Mouse (Mus musculus) forebrain, embryonic 16.5 days (tissue): Measurements from ENCODE around the gene Chpf2. TPM values are rescaled to one million over a fixed set of nuclear protein-coding genes. Genes with fewer than 3 reads are reported as not detected.

ENCODE experiments used
- ATAC-seq: fragments of 200-750 bp; cut with Nextera tagmentation; 2 replicates; pipeline ENCODE4 v1.8.0; 2017; ENCODE audit warnings: mild to moderate bottlenecking, moderate library complexity
- H3K27ac ChIP-seq: fragments of 300-500 bp; sonication (generic); 2 replicates; pipeline ENCODE4 v1.5.1; 2014; ENCODE audit warnings: low read length, control low read depth
- H3K27me3 ChIP-seq: fragments of 300-500 bp; sonication (generic); replicated peaks from 2 replicates; pipeline ENCODE4 v1.6.1; 2014; ENCODE audit warnings: low read length; ENCODE audit not compliant: control insufficient read depth, insufficient read depth
- H3K36me3 ChIP-seq: fragments of 300-500 bp; sonication (generic); 2 replicates; pipeline ENCODE4 v1.6.1; 2014; ENCODE audit not compliant: control insufficient read depth, insufficient read depth
- H3K4me1 ChIP-seq: fragments of 300-500 bp; sonication (generic); replicated peaks from 2 replicates; pipeline ENCODE4 v1.6.1; 2014; ENCODE audit warnings: low read length; ENCODE audit not compliant: control insufficient read depth, insufficient read depth
- H3K4me2 ChIP-seq: fragments of 300-500 bp; sonication (generic); 2 replicates; pipeline ENCODE4 v1.6.1; 2014; ENCODE audit warnings: mild to moderate bottlenecking, low read length, control low read depth
- H3K4me3 ChIP-seq: fragments of 300-500 bp; sonication (generic); replicated peaks from 2 replicates; pipeline ENCODE4 v1.5.1; 2014; ENCODE audit warnings: mild to moderate bottlenecking, low read length, control low read depth
- H3K9ac ChIP-seq: fragments of 300-500 bp; sonication (generic); replicated peaks from 2 replicates; pipeline ENCODE4 v1.6.1; 2014; ENCODE audit warnings: low read depth, low read length, control low read depth
- H3K9me3 ChIP-seq: fragments of 300-500 bp; sonication (generic); 2 replicates; pipeline ENCODE4 v1.6.1; 2016; ENCODE audit warnings: low read length; ENCODE audit not compliant: control insufficient read depth
- WGBS: fragments of 180-500 bp; shearing (Covaris S2); extraction: QIAGEN DNeasy Blood & Tissue Kit; methylation state at CpG from one replicate; pipeline ENCODE4 v1.1.7; 2014; 5-methylcytosine and 5-hydroxymethylcytosine counted together
- polyA plus RNA-seq: library from polyadenylated mRNA; unstranded; fragments of >200 nt; fragmentation: Nextera tagmentation; extraction: Ambion mirVana; gene quantifications from 2 replicates; pipeline ENCODE4 v1.2.1, GENCODE M21; 2015

Chpf2 gene
- polyA plus RNA-seq, 1 experiment from 2014 or later, result 20.5 TPM

GRCm38 (mm10) chr5:24611366-24612301 lies 25.1 kb downstream of the Chpf2 start:
- no peaks in the 10 kb centered on the region for H3K36me3 ChIP-seq
- 18% methylated on average over 7 of the region's 7 CpGs for WGBS
- H3K4me1 ChIP-seq, result peaks cover 22% of the 10 kb centered on the region
- H3K9me3 ChIP-seq, result no peaks in the 10 kb centered on the region
- H3K4me2 ChIP-seq, result no peak overlapping the region
- no peak overlapping the region for H3K4me3 ChIP-seq
- peak overlapping the region; percentile 34 for H3K27ac ChIP-seq
- peak; percentile 88 for ATAC-seq
- H3K27me3 ChIP-seq, result no peaks in the 10 kb centered on the region
- H3K9ac ChIP-seq, result no peak overlapping the region

DNA sequence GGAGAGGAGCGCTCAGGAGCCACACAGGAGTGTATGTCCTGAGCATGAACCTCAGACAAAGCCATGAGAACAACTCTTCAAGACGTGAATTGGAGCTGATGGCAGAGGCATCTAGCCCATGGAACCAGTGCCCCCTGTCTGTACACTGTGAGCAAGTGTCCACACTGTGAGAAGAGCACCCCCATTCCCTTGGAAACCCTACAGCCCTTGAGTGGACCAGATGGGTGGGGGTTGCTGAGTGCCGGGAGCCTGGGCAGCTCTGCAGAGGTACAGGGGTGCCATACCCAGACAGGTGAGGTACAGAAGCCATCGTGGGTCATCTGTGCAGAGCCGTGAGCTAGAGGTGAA lies 25.7 kb downstream of the Chpf2 start:
- Histone ChIP-seq H3K4me1 (peaks cover 16% of the 10 kb centered on the region), H3K27ac (peak overlapping the region; percentile 34), H3K36me3 (no peaks in the 10 kb centered on the region), H3K9me3 (no peaks in the 10 kb centered on the region), H3K27me3 (no peaks in the 10 kb centered on the region), H3K4me2 (no peak overlapping the region), H3K4me3 (no peak overlapping the region), H3K9ac (no peak overlapping the region)
- no peak; the same call in 1 of the 2 replicates for ATAC-seq
- 53% methylated on average over 5 of the region's 5 CpGs for WGBS

DNA sequence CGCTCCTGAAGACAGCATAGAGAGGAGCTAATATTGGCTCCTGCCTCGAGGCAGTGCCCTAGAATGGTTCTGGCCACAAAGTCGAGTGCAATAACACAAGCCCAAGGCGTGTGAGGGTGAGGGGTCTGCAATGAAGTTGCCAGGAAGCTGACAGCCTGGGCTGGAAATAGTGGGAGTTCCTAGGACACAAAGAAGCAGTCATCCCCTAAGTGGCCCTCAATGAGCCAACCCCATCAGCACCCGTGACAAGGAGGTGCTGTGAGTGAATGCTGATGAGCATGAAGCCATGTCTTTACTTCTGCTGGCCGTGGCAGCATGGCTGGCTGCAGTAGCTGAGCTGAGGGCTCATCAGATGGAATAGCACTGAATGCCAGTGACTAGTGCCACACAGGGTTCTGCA lies 28.6 kb downstream of the Chpf2 start:
- Histone ChIP-seq H3K4me2 (no peak overlapping the region), H3K4me1 (peaks cover 20% of the 10 kb centered on the region), H3K9me3 (no peaks in the 10 kb centered on the region), H3K4me3 (no peak overlapping the region), H3K27me3 (no peaks in the 10 kb centered on the region), H3K27ac (no peak overlapping the region), H3K9ac (no peak overlapping the region), H3K36me3 (no peaks in the 10 kb centered on the region)
- no peak for ATAC-seq
- WGBS, result 59% methylated on average over 6 of the region's 6 CpGs

- H3K4me3 ChIP-seq, result no peak overlapping the region
- H3K4me2 ChIP-seq, result no peak overlapping the region
- H3K9me3 ChIP-seq, result no peaks in the 10 kb centered on the region
- no peak for ATAC-seq
- peaks cover 41% of the 10 kb centered on the region for H3K4me1 ChIP-seq
- no peaks in the 10 kb centered on the region for H3K36me3 ChIP-seq
- no peaks in the 10 kb centered on the region for H3K27me3 ChIP-seq
- H3K9ac ChIP-seq, result no peak overlapping the region
- 77% methylated on average over 3 of the region's 3 CpGs for WGBS
- no peak overlapping the region for H3K27ac ChIP-seq
Measured at GRCm38 (mm10) chr5:24618921-24619320, 32.4 kb downstream of the Chpf2 start.

DNA sequence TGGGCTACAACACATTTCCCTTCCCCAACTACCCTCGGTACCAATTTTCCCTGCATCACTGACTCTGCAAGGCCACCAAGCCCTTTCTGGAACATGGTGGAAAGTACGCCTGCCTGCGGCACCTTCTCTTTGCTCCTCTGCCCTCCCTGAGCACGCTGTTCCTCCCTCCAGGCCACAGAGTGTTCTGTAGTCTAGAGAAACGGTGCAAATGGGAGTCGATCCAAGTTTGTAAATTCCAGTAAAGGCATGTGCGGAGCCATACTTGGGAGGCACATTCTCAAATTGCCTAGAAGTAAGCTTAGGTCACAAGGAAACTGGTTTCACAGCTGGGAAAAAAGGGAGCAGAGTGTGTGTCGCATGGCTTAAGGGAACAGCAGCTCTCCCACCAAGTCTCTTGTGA lies 33.6 kb downstream of the Chpf2 start:
- H3K4me1 ChIP-seq, result peaks cover 49% of the 10 kb centered on the region
- H3K27me3 ChIP-seq, result no peaks in the 10 kb centered on the region
- no peak overlapping the region for H3K4me3 ChIP-seq
- WGBS, result 67% methylated on average over 8 of the region's 8 CpGs
- no peak overlapping the region for H3K4me2 ChIP-seq
- H3K27ac ChIP-seq, result peak overlapping the region; percentile 8; the same call in 1 of the 2 replicates
- H3K9ac ChIP-seq, result no peak overlapping the region
- no peaks in the 10 kb centered on the region for H3K36me3 ChIP-seq
- H3K9me3 ChIP-seq, result no peaks in the 10 kb centered on the region
- ATAC-seq, result no peak

DNA sequence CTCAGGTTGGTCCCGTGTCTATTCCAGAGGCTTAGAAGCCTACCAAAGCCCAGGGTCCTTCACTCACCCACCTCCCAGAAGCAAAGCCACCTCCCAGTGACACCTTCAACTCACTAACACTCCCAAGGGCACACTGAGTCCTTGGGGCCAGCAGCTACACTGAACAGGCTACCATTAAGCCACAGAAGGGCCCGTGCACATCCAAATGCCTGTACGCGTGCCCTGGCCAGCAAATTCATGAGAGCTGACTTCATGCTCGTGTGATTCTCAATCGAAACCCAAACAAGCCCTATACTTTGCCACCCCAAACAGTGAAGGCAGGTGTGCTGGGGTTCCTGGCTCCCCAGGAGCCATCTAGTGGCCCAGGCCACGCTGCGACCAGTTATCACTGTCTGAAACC lies 34.1 kb downstream of the Chpf2 start:
- Histone ChIP-seq H3K27ac (peak overlapping the region; percentile 8; the same call in 1 of the 2 replicates), H3K36me3 (no peaks in the 10 kb centered on the region), H3K4me2 (no peak overlapping the region), H3K9ac (no peak overlapping the region), H3K27me3 (no peaks in the 10 kb centered on the region), H3K4me3 (no peak overlapping the region), H3K9me3 (no peaks in the 10 kb centered on the region), H3K4me1 (peaks cover 49% of the 10 kb centered on the region)
- WGBS, result 67% methylated on average over 8 of the region's 8 CpGs
- no peak for ATAC-seq

- H3K4me2 ChIP-seq, result no peak overlapping the region
- H3K9me3 ChIP-seq, result no peaks in the 10 kb centered on the region
- H3K4me3 ChIP-seq, result no peak overlapping the region
- H3K27ac ChIP-seq, result peak overlapping the region; percentile 84; the same call in 1 of the 2 replicates
- WGBS, result 71% methylated on average over 7 of the region's 7 CpGs
- H3K27me3 ChIP-seq, result no peaks in the 10 kb centered on the region
- H3K9ac ChIP-seq, result no peak overlapping the region
- peaks cover 49% of the 10 kb centered on the region for H3K4me1 ChIP-seq
- H3K36me3 ChIP-seq, result no peaks in the 10 kb centered on the region
- no peak for ATAC-seq
Measured at GRCm38 (mm10) chr5:24622386-24623040, 36.0 kb downstream of the Chpf2 start.

DNA sequence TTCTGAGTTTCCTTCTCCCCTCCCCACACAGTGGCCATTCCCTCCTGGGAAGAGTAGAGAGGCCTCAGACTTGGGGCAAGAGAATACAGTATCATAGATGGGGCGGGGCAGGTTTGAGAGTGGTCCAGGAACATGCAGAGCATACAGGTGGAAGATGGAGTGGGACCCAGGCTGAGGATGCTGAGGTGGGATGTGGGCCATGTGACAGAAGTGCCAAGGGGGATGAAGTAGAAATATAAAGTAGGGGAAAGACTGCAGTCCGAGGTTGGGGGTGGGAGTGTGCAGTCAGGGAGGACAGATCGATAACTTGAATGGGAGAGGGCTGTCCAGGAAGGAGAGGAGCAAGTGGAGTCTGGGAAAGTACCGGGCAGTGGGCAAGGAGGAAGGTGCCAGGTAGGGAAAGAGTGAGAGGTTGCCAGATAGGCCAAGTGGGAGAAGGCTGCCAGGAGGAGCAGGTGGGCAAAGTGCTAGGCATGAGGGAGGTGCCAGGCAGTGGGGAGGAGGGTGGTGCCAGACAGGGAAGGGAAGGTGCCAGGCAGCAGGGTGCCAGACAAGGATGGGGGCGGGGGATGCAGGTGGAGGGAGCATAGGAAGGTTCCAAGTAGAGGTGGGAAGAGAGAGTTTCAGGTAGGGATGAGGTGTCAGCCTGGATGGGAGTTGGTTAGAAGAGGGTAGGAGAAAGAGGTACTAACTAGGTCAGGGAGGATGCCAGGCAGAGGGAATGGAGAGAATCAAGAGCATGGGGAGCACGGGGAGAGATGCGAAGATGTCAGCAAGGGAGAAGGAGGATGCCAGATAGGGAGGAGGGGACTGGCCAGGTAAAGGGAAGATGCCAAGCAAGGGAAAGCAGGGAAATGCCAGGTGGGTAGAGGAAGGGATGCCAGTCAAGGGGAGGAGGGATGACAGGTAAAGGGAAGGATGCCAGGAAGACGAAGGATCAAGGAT lies 36.8 kb downstream of the Chpf2 start:
- 39% methylated on average over 8 of the region's 8 CpGs for WGBS
- peak overlapping the region; percentile 84 for H3K27ac ChIP-seq
- H3K4me2 ChIP-seq, result peak overlapping the region; percentile 53
- ATAC-seq, result peak; percentile 41
- peak overlapping the region; percentile 59 for H3K4me3 ChIP-seq
- peak overlapping the region; percentile 73 for H3K9ac ChIP-seq
- H3K27me3 ChIP-seq, result no peaks in the 10 kb centered on the region
- H3K9me3 ChIP-seq, result no peaks in the 10 kb centered on the region
- peaks cover 49% of the 10 kb centered on the region for H3K4me1 ChIP-seq
- no peaks in the 10 kb centered on the region for H3K36me3 ChIP-seq
